Mouse (Mus musculus): ENCODE measurements around the gene Lcmt1. TPM values are rescaled to one million over a fixed set of nuclear protein-coding genes. Genes with fewer than 3 reads are reported as not detected.

The Lcmt1 gene
- total and polyA plus RNA-seq, 3 experiments: 26.4 to 34.8 (median 27.6) TPM

GRCm38 (mm10) chr7:123463569-123463968 lies 94.0 kb downstream of the Lcmt1 start:
- no peak overlapping the region for H3K27ac ChIP-seq (ENCODE audit: insufficient read depth, low read depth)
- H3K36me3 ChIP-seq (replicated peaks in 1 of 2; ENCODE audit: control insufficient read depth in 1 of 2, insufficient read depth in 1 of 2, low read length in 1 of 2): no peaks in the 10 kb centered on the region
- no peak for TF ChIP-seq SMC3 (IDR thresholded peaks at IDR 0.05; ENCODE audit: low read depth, low read length)
- no peak for TF ChIP-seq GABPA (IDR thresholded peaks at IDR 0.05; ENCODE audit: insufficient replicate concordance, low read depth, low read length)
- no peak for TF ChIP-seq ZMIZ1 (IDR thresholded peaks at IDR 0.05; ENCODE audit: low read depth, low read length)
- TF ChIP-seq USF1 (IDR thresholded peaks at IDR 0.05; ENCODE audit: low read depth, low read length): no peak
- no peak for TF ChIP-seq ELF1 (IDR thresholded peaks at IDR 0.05; ENCODE audit: low read depth, low read length)
- no peak for TF ChIP-seq SIN3A (IDR thresholded peaks at IDR 0.05; ENCODE audit: low read length)
- 0 out of 4 replicates have a peak, but pooled peaks cover 0 to 4% of the 10 kb centered on the region in 2 experiments for H3K4me1 ChIP-seq (ENCODE audit: control insufficient read depth in 1 of 2, insufficient read depth in 2 of 2)
- in situ Hi-C loops (cut with MboI; ENCODE audit: low pct_ligation_motif_present, low pct_unique_long_range_greater_than_20kb, low sequenced_read_pairs): loop anchor here (10.0 kb wide), 1 partner anchor 449 kb away; no protein-coding TSS in a partner anchor
- H3K79me2 ChIP-seq (replicated peaks; ENCODE audit: control insufficient read depth, extremely low read depth, insufficient read depth, poor library complexity, severe bottlenecking): no peaks in the 10 kb centered on the region
- H3K4me3 ChIP-seq (replicated peaks in 1 of 3; ENCODE audit: low read depth in 2 of 3, low read length in 2 of 3, poor library complexity in 1 of 3): no peak overlapping the region
- dilution Hi-C loops (cut with MboI; ENCODE audit: extremely low pct_ligation_motif_present, extremely low pct_unique_long_range_greater_than_20kb, low sequenced_read_pairs): no loop called here
- no peak overlapping the region for H3K4me2 ChIP-seq (ENCODE audit: insufficient read depth, low read depth, poor library complexity, severe bottlenecking)
- H3K9ac ChIP-seq (ENCODE audit: insufficient read depth, low read depth): no peak overlapping the region
- no peaks in the 10 kb centered on the region for H3K9me3 ChIP-seq (replicated peaks; ENCODE audit: low read length)
- peaks cover 11% of the 10 kb centered on the region for H3K27me3 ChIP-seq (replicated peaks)
- DNase-seq (ENCODE audit: extremely low read depth): no peak

GRCm38 (mm10) chr7:123465692-123466387 lies 96.3 kb downstream of the Lcmt1 start:
- Histone ChIP-seq H3K27ac (ENCODE audit: insufficient read depth, low read depth) (no peak overlapping the region), H3K4me1 (ENCODE audit: control insufficient read depth in 1 of 2, insufficient read depth in 2 of 2) (0 out of 4 replicates have a peak, but pooled peaks cover 0 to 4% of the 10 kb centered on the region in 2 experiments), H3K27me3 (replicated peaks) (peaks cover 13% of the 10 kb centered on the region), H3K4me2 (ENCODE audit: insufficient read depth, low read depth, poor library complexity, severe bottlenecking) (no peak overlapping the region), H3K79me2 (replicated peaks; ENCODE audit: control insufficient read depth, extremely low read depth, insufficient read depth, poor library complexity, severe bottlenecking) (no peaks in the 10 kb centered on the region), H3K4me3 (replicated peaks in 1 of 3; ENCODE audit: low read depth in 2 of 3, low read length in 2 of 3, poor library complexity in 1 of 3) (no peak overlapping the region), H3K9me3 (replicated peaks; ENCODE audit: low read length) (no peaks in the 10 kb centered on the region), H3K36me3 (replicated peaks in 1 of 2; ENCODE audit: control insufficient read depth in 1 of 2, insufficient read depth in 1 of 2, low read length in 1 of 2) (no peaks in the 10 kb centered on the region), H3K9ac (ENCODE audit: insufficient read depth, low read depth) (no peak overlapping the region)
- DNase-seq (ENCODE audit: extremely low read depth): peak; percentile 62
- dilution Hi-C loops (cut with MboI; ENCODE audit: extremely low pct_ligation_motif_present, extremely low pct_unique_long_range_greater_than_20kb, low sequenced_read_pairs): no loop called here
- in situ Hi-C loops (cut with MboI; ENCODE audit: low pct_ligation_motif_present, low pct_unique_long_range_greater_than_20kb, low sequenced_read_pairs): loop anchor here (5.0 to 10.0 kb wide), 3 partner anchors 64 to 451 kb away; no protein-coding TSS in a partner anchor
- TF ChIP-seq NELFE (IDR thresholded peaks at IDR 0.05; ENCODE audit: low read depth, low read length): no peak
- TF ChIP-seq MAZ (IDR thresholded peaks at IDR 0.05; ENCODE audit: low read depth, low read length): no peak
- no peak for TF ChIP-seq USF2 (conservative IDR thresholded peaks at IDR 0.05; ENCODE audit: low read depth, low read length)
- TF ChIP-seq HCFC1 (IDR thresholded peaks at IDR 0.05; ENCODE audit: low read depth, low read length): no peak
- no peak for TF ChIP-seq JUN (IDR thresholded peaks at IDR 0.05; ENCODE audit: insufficient read depth, low read depth, low read length)
- TF ChIP-seq ETS1 (conservative IDR thresholded peaks at IDR 0.05; ENCODE audit: low read depth, low read length): no peak
- no peak for TF ChIP-seq ZMIZ1 (IDR thresholded peaks at IDR 0.05; ENCODE audit: low read depth, low read length)
- TF ChIP-seq ZNF384 (IDR thresholded peaks at IDR 0.05; ENCODE audit: low read depth, low read length): no peak
- TF ChIP-seq SIN3A (IDR thresholded peaks at IDR 0.05; ENCODE audit: low read length): no peak
- peak; percentile 99 for TF ChIP-seq RAD21 (IDR thresholded peaks at IDR 0.05; ENCODE audit: low read depth, low read length)
- no peak for TF ChIP-seq POLR2A (IDR thresholded peaks at IDR 0.05; ENCODE audit: low read depth, low read length)
- TF ChIP-seq TBP (conservative IDR thresholded peaks at IDR 0.05; ENCODE audit: low read depth, low read length): no peak
- TF ChIP-seq MYC (IDR thresholded peaks at IDR 0.05; ENCODE audit: low read depth, low read length): 0 out of 2 replicates have a peak, but pooled peaks have one; percentile 35
- TF ChIP-seq NRF1 (IDR thresholded peaks at IDR 0.05; ENCODE audit: low read depth, low read length): no peak
- no peak for TF ChIP-seq MAFK (IDR thresholded peaks at IDR 0.05; ENCODE audit: insufficient replicate concordance, low read length)
- TF ChIP-seq MAX (IDR thresholded peaks at IDR 0.05; ENCODE audit: low read length): no peak
- TF ChIP-seq CHD1 (IDR thresholded peaks at IDR 0.05; ENCODE audit: low read depth, low read length): no peak
- TF ChIP-seq GABPA (IDR thresholded peaks at IDR 0.05; ENCODE audit: insufficient replicate concordance, low read depth, low read length): no peak
- no peak for TF ChIP-seq USF1 (IDR thresholded peaks at IDR 0.05; ENCODE audit: low read depth, low read length)
- no peak for TF ChIP-seq BHLHE40 (IDR thresholded peaks at IDR 0.05; ENCODE audit: low read depth, low read length)
- no peak for TF ChIP-seq UBTF (IDR thresholded peaks at IDR 0.05; ENCODE audit: low read depth, low read length)
- no peak for TF ChIP-seq CHD2 (IDR thresholded peaks at IDR 0.05; ENCODE audit: low read length)
- TF ChIP-seq CTCF (conservative IDR thresholded peaks at IDR 0.05 in 1 of 2, IDR thresholded peaks at IDR 0.05 in 1 of 2; ENCODE audit: low read depth in 2 of 2, low read length in 2 of 2): peak; percentile 83 to 97
- TF ChIP-seq PAX5 (IDR thresholded peaks at IDR 0.05; ENCODE audit: low read length): no peak
- peak; percentile 94 for TF ChIP-seq SMC3 (IDR thresholded peaks at IDR 0.05; ENCODE audit: low read depth, low read length)
- TF ChIP-seq ELF1 (IDR thresholded peaks at IDR 0.05; ENCODE audit: low read depth, low read length): no peak
- no peak for TF ChIP-seq MXI1 (IDR thresholded peaks at IDR 0.05; ENCODE audit: low read depth, low read length)
- no peak for TF ChIP-seq KAT2A (IDR thresholded peaks at IDR 0.05; ENCODE audit: insufficient replicate concordance, low read length)
- TF ChIP-seq MEF2A (IDR thresholded peaks at IDR 0.05; ENCODE audit: borderline replicate concordance, low read depth, low read length): peak; percentile 45; the same call in 1 of the 2 replicates
- TF ChIP-seq IRF4 (IDR thresholded peaks at IDR 0.05; ENCODE audit: low read depth, low read length): peak; percentile 57; the same call in 1 of the 2 replicates
- TF ChIP-seq E2F4 (IDR thresholded peaks at IDR 0.05; ENCODE audit: insufficient replicate concordance, low read depth, low read length): no peak
